Mouse (Mus musculus): Measurements from ENCODE around the gene Gli3. TPM values are rescaled to one million over a fixed set of nuclear protein-coding genes. Genes with fewer than 3 reads are reported as not detected.

The Gli3 gene
- polyA plus RNA-seq (2016; fragmentation: Nextera tagmentation; extraction: Ambion mirVana), result 40.8 and 41.1 TPM in 2 replicates

DNA sequence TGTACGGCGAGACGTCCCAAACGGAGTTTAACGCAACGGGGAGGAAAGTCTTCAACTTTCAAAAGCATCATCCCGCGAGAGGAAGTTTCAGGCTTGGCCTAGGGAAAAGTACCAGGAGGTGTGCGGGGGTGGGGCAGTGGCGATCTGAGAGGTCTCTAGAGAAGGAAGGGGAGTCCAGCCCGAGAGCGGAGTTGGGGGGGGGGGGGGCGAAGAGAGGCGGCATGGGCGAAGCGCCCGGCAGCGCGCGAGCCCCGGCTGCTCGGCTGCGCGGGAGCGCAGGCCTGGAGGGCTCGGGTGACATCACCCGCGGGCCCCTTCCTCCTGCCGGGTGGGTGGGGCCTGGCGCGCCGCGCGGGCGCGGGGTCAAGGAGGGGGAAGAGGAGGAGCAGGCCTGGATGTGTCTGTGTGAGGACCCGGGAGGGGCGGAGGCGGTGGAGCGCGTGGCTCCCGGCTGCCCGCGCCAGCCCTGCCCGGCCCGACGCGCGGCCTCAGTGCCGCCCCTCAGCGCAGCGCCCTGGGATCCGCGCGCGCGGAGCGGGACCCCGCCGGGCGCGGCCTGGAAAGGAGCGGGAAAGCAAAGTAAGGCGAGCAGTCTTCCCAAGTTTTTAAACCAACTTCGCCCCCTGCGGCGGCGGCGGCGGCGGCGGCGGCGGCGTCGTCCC lies at the start of gene Gli3:
TSS of gene Gli3 (plus strand) at position 406 of the 662 bp plus-strand sequence.
- H3K27ac ChIP-seq (replicated peaks), result peak within 1 kb of the TSS; percentile 97
- no peaks in the 10 kb centered on the region for H3K9me3 ChIP-seq
- peaks cover 23% of the 10 kb centered on the region for H3K27me3 ChIP-seq
- H3K36me3 ChIP-seq, result no peaks in the 10 kb centered on the region
- WGBS, result under 1% methylated on average over 61 of the region's 76 CpGs
- peak within 1 kb of the TSS; percentile 83 for H3K4me3 ChIP-seq
- H3K4me1 ChIP-seq, result peaks cover 22% of the 10 kb centered on the region
- peak; percentile 93 for ATAC-seq (ENCODE audit: low FRiP score, low read depth)
- H3K4me2 ChIP-seq (replicated peaks), result peak within 1 kb of the TSS; percentile 74
- peak within 1 kb of the TSS; percentile 85 for H3K9ac ChIP-seq (replicated peaks)

DNA sequence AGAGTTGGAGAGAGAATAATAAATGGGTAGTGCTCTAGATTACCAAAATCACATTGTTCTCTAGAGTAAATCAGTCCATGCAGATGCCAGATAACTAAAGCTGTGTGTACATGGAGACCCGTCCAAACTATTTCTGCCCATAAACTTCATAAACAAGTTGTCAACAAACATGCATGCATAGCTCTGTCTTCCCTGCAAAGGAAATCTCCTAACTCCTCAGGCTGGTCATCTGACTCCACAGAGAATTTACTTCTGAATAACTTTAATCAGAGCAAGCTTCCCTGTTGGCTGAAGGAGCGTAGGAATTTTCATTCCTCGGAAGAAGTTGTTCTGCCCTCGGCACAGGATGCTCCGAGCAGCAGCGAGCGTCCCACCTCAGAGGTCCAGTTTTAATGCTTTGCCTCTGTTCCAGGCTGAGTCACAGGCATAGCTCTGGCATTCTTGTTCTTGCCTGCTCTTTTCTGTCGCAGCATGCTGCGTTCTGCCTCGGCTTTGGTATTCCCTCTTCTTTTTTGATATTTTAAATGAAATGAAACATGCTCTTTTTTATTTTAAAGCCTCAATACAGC lies 41.8 kb upstream of the Gli3 start:
- WGBS, result 52% methylated on average over 10 of the region's 10 CpGs
- no peaks in the 10 kb centered on the region for H3K27me3 ChIP-seq

GRCm38 (mm10) chr13:15442002-15442401 lies 21.0 kb upstream of the Gli3 start:
- no peak overlapping the region for H3K4me3 ChIP-seq
- H3K36me3 ChIP-seq, result no peaks in the 10 kb centered on the region
- 88% methylated on average over 4 of the region's 4 CpGs for WGBS
- no peak overlapping the region for H3K9ac ChIP-seq (replicated peaks)
- no peak overlapping the region for H3K4me2 ChIP-seq (replicated peaks)
- no peak overlapping the region for H3K27ac ChIP-seq (replicated peaks)
- no peaks in the 10 kb centered on the region for H3K27me3 ChIP-seq
- H3K9me3 ChIP-seq, result no peaks in the 10 kb centered on the region
- ATAC-seq (ENCODE audit: low FRiP score, low read depth), result no peak
- no peaks in the 10 kb centered on the region for H3K4me1 ChIP-seq

More for the DNA sequence above, 41.8 kb upstream of the Gli3 start:
- no peak overlapping the region for H3K9ac ChIP-seq (replicated peaks)
- no peaks in the 10 kb centered on the region for H3K9me3 ChIP-seq
- H3K36me3 ChIP-seq, result no peaks in the 10 kb centered on the region
- no peak overlapping the region for H3K4me3 ChIP-seq
- no peak overlapping the region for H3K27ac ChIP-seq (replicated peaks)
- no peak for ATAC-seq (ENCODE audit: low FRiP score, low read depth)
- 0 out of 2 replicates have a peak overlapping the region, but pooled peaks have one; percentile 13 for H3K4me2 ChIP-seq (replicated peaks)
- H3K4me1 ChIP-seq, result no peaks in the 10 kb centered on the region

- Histone ChIP-seq H3K27ac (replicated peaks) (no peak overlapping the region), H3K27me3 (no peaks in the 10 kb centered on the region), H3K4me3 (no peak overlapping the region), H3K4me2 (replicated peaks) (no peak overlapping the region), H3K4me1 (no peaks in the 10 kb centered on the region), H3K9ac (replicated peaks) (no peak overlapping the region), H3K9me3 (no peaks in the 10 kb centered on the region), H3K36me3 (no peaks in the 10 kb centered on the region)
- peak; percentile 70; the same call in 1 of the 2 replicates for ATAC-seq (ENCODE audit: low FRiP score, low read depth)
- 62% methylated on average over 4 of the region's 4 CpGs for WGBS
Measured at GRCm38 (mm10) chr13:15444312-15444711, 18.7 kb upstream of the Gli3 start.

GRCm38 (mm10) chr13:15445591-15445990 lies 17.4 kb upstream of the Gli3 start:
- no peak overlapping the region for H3K4me2 ChIP-seq (replicated peaks)

GRCm38 (mm10) chr13:15446004-15446403 lies 17.0 kb upstream of the Gli3 start:
- Histone ChIP-seq H3K9me3 (no peaks in the 10 kb centered on the region), H3K4me2 (replicated peaks) (no peak overlapping the region), H3K4me1 (no peaks in the 10 kb centered on the region), H3K36me3 (no peaks in the 10 kb centered on the region), H3K27ac (replicated peaks) (no peak overlapping the region), H3K9ac (replicated peaks) (no peak overlapping the region), H3K27me3 (no peaks in the 10 kb centered on the region), H3K4me3 (no peak overlapping the region)
- WGBS, result 84% methylated on average over 8 of the region's 8 CpGs
- ATAC-seq (ENCODE audit: low FRiP score, low read depth), result no peak

More at GRCm38 (mm10) chr13:15445591-15445990, 17.4 kb upstream of the Gli3 start:
- Histone ChIP-seq H3K4me3 (no peak overlapping the region), H3K27ac (replicated peaks) (no peak overlapping the region), H3K4me1 (no peaks in the 10 kb centered on the region), H3K9ac (replicated peaks) (no peak overlapping the region), H3K9me3 (no peaks in the 10 kb centered on the region), H3K36me3 (no peaks in the 10 kb centered on the region), H3K27me3 (no peaks in the 10 kb centered on the region)
- ATAC-seq (ENCODE audit: low FRiP score, low read depth), result no peak
- WGBS, result 71% methylated on average over 2 of the region's 2 CpGs

DNA sequence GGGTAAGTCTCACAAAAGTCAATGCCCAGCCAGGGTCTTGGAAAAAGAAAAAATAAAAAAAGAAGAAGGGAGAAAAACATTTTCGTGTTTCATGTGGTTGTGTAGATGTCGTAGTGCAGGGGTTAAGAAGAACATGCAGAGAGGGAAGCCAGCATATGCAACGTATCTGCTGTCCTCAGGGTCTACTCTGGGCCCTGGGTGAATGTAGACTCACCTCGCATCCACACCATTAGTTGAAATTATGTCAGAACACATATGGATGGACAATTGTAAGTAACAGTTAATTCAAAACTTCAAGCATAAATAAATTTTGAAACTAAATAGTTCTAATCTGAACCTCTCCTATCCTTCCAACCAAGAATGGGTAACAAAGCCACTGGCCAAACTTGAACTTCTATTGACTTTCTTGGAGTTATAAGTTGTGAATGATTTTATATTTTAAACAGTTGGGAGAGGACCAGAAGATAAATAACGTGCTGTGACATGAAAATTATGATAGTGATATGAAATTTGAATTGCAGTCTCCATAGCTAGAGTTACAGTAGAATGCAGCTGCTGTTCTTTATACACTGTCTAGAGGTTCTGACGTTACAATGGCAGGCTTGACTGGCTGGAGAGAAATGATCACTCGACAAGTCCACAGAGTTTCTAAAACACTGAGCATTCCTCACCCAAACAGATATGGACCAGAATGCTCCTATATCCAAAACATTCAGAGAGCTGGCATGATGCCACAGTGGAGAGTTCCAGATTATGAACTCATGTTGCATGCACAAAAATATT lies 16.1 kb upstream of the Gli3 start:
- WGBS, result 77% methylated on average over 7 of the region's 7 CpGs
- H3K4me3 ChIP-seq, result no peak overlapping the region

DNA sequence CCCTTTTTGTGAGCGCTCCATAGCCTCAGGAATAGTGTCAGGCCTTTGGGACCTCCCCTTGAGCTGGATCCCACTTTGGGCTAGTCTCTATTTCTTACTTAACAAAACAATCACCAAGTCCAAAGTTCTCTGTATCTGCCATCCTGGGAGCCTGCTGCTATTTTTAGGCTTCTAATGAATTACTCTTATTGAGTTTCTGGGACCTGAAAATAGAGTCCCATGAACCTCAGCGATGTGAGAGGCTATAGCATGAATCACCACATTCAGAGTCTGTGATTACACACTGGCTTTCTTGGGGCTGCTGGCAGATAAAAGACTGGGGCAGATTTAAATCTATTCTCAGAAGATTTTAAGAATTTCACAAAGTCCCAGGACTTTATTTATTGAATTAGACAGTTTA lies 12.1 kb upstream of the Gli3 start:
- no peak for ATAC-seq (ENCODE audit: low FRiP score, low read depth)
- Histone ChIP-seq H3K9ac (replicated peaks) (no peak overlapping the region), H3K36me3 (no peaks in the 10 kb centered on the region), H3K4me3 (no peak overlapping the region), H3K9me3 (no peaks in the 10 kb centered on the region), H3K4me2 (replicated peaks) (no peak overlapping the region), H3K4me1 (no peaks in the 10 kb centered on the region), H3K27me3 (no peaks in the 10 kb centered on the region), H3K27ac (replicated peaks) (no peak overlapping the region)
- WGBS, result 70% methylated on average over 2 of the region's 2 CpGs

More for the DNA sequence above, 16.1 kb upstream of the Gli3 start:
- Histone ChIP-seq H3K27ac (replicated peaks) (no peak overlapping the region), H3K9ac (replicated peaks) (no peak overlapping the region), H3K27me3 (no peaks in the 10 kb centered on the region), H3K36me3 (no peaks in the 10 kb centered on the region), H3K4me2 (replicated peaks) (no peak overlapping the region), H3K4me1 (no peaks in the 10 kb centered on the region), H3K9me3 (no peaks in the 10 kb centered on the region)
- no peak for ATAC-seq (ENCODE audit: low FRiP score, low read depth)

DNA sequence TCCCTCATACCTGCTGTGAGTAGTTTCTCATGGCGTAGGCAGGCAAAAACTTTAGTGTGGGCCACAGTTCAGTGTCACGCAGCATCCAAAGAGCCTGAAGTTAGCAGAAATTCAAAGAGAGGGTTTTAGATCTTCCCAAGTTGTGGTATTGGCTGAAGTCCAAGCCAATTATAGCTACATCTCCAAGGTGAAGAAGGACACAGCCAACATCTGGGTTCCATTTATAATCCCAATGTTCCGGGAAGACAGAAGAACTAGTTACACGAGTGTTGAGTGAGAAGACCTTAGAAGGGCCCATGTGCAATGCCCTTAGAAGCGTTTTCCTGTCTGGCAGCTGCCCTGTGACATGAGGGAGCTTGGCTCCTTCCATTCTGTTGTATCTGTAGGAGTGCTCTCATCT lies 5.2 kb upstream of the Gli3 start:
- Histone ChIP-seq H3K9ac (replicated peaks) (no peak overlapping the region), H3K36me3 (no peaks in the 10 kb centered on the region), H3K4me3 (no peak overlapping the region), H3K9me3 (no peaks in the 10 kb centered on the region), H3K4me2 (replicated peaks) (no peak overlapping the region), H3K4me1 (0 out of 2 replicates have a peak, but pooled peaks cover 8% of the 10 kb centered on the region), H3K27me3 (peaks cover 13% of the 10 kb centered on the region), H3K27ac (replicated peaks) (no peak overlapping the region)
- WGBS, result 79% methylated on average over 5 of the region's 5 CpGs
- ATAC-seq (ENCODE audit: low FRiP score, low read depth), result no peak

DNA sequence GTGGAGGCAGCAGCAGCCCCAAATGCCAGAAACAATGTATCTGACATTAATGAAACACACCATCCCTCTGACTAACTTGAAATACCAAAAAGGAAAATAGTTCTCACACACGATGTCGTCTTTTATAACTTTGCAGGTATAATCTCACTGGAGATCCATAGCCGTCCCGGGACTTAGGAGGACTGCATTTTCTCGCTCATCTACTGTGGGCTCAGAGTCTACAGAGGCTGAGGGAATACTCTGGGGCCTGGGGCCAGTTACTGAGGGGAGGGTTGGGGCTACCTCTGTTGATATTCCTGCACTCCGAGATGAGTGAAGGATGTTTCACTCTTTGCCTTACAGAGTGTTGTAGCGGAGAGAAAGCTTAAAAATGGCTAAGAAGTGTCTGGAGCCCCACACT lies 1.1 kb upstream of the Gli3 start:
- Histone ChIP-seq H3K9ac (replicated peaks) (peak overlapping the region; percentile 85; the same call in 1 of the 2 replicates), H3K4me1 (peaks cover 15% of the 10 kb centered on the region), H3K27me3 (peaks cover 23% of the 10 kb centered on the region), H3K4me2 (replicated peaks) (peak overlapping the region; percentile 74), H3K27ac (replicated peaks) (peak overlapping the region; percentile 97), H3K36me3 (no peaks in the 10 kb centered on the region), H3K9me3 (no peaks in the 10 kb centered on the region), H3K4me3 (peak overlapping the region; percentile 83)
- 12% methylated on average over 7 of the region's 7 CpGs for WGBS
- ATAC-seq (ENCODE audit: low FRiP score, low read depth), result no peak

GRCm38 (mm10) chr13:15463492-15464080 lies 551 bp downstream of the Gli3 start:
- peak overlapping the region; percentile 97 for H3K27ac ChIP-seq (replicated peaks)
- H3K27me3 ChIP-seq, result peaks cover 23% of the 10 kb centered on the region
- H3K9ac ChIP-seq (replicated peaks), result peak overlapping the region; percentile 85
- peak overlapping the region; percentile 74 for H3K4me2 ChIP-seq (replicated peaks)
- H3K4me3 ChIP-seq, result peak overlapping the region; percentile 83
- peaks cover 28% of the 10 kb centered on the region for H3K4me1 ChIP-seq
- under 1% methylated on average over 67 of the region's 70 CpGs for WGBS
- H3K36me3 ChIP-seq, result no peaks in the 10 kb centered on the region
- ATAC-seq (ENCODE audit: low FRiP score, low read depth), result peak; percentile 75
- H3K9me3 ChIP-seq, result no peaks in the 10 kb centered on the region
